Mouse (Mus musculus): Measurements from ENCODE around the gene Ube2z. TPM values are rescaled to one million over a fixed set of nuclear protein-coding genes. Genes with fewer than 3 reads are reported as not detected.
"Not testable (repeated sequence)": the region's sequence is repeated elsewhere in the genome, so short reads cannot be mapped to it uniquely, and the experiment has no call there.

Ube2z gene
- 10 to 100 TPM in 1 of 2 experiments, 1 to 10 TPM in 1; 7.9 to 10.0 TPM for polyA plus RNA-seq (2017; shearing (Covaris generic))

- ATAC-seq, result peak; percentile 91
These were observed at the start of gene Ube2z for GRCm38 (mm10) chr11:96065215-96065911. TSS of gene Ube2z (minus strand) at chr11:96065388.

- ATAC-seq, result no peak
These were observed 48.9 kb upstream of the Ube2z start for GRCm38 (mm10) chr11:96114077-96114476.

DNA sequence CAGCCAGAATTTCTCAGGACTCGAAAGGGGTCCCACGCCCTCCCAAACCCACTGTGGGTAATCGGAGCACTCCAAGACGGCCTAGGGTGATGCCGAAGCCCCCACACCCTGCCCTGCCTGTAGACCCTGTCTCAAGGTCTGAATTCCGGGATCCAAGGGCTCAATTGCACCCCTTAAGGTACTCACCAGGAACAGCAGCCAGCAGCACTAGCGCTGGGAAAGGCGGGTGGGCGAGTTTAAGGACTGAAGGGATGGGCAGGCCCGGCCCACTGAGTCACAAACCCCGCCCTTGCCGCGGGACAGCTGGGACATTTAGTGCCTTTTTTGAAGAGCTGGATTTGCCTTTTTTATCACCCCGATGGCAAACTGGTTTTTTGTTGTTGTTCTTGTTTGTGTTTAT is 46.6 kb upstream of the Ube2z start, which contains the start of gene Calcoco2:
TSS of gene Calcoco2 (minus strand) at position 214 of the 400 bp plus-strand sequence.
- ATAC-seq, result no peak

DNA sequence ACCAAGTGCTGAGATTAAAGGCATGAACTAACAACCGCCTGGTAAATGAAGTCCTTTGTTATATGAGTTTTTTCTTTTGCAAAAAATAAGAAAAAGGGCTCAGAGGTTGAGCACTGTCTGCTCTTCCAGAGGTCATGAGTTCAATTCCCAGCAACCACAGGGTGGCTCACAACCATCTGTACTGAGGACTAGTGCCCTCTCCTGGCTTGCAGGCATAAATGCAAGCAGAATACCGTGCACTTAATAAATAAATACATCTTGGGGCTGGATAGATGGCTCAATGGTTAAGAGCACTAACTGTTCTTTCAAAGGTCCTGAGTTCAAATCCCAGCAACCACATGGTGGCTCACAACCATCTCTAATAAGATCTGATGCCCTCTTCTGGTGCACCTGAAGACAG is 45.8 kb upstream of the Ube2z start:
- not testable (repeated sequence) for ATAC-seq

GRCm38 (mm10) chr11:96108376-96108775 is 43.2 kb upstream of the Ube2z start:
- no peak for ATAC-seq

- ATAC-seq, result no peak
These were observed 28.2 kb upstream of the Ube2z start for GRCm38 (mm10) chr11:96093361-96093760.

DNA sequence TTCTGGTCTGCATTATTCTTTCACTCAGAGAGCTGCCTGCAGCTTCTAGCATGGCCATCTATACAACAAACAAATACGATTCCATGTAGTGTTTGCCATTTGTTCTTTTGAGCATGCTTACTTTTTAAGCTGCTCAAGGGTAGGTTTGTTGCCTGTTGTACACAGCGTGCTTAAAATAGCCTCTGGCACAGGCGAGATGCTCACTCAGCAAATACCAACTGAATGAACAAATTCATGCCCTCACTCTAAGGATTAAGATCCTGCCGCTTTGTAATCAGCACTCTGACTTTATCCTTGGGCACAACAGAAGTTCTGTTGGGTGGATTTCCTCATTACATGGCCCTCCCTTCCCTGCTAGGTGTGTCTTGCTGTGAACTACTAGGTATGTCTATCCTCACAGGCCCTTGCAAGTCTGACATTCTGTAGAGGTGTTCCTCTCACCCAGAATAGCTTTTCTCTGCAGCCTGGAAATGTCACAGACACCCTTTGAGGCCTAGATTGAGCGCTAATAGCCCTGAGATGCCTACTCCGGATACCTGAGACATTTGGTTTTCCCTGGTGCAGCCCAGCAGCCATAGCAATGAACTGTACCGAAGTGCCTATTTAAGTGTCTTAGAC is 27.6 kb upstream of the Ube2z start:
- ATAC-seq, result no peak

- no peak for ATAC-seq
These were observed 25.9 kb upstream of the Ube2z start for GRCm38 (mm10) chr11:96091073-96091472.

DNA sequence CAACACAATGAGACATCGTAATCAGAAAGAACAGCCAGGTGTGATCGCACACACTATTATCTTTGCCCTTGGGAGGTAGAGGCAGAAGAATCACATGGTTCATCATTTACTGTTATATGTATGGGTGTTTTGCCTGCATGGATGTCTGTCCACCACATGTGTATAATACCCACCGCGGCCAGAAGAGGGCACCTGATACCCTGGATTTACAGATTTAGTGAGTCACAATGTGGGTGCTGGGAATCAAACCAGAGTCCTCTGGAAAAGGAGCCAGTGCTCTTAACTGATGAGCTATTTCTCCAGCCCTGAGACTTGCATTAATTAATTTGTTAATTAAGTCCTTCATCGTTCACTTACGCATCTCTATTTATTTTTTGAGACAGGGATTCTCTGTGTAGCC is 22.8 kb upstream of the Ube2z start:
- no peak for ATAC-seq

GRCm38 (mm10) chr11:96082682-96083081 is 17.5 kb upstream of the Ube2z start:
- ATAC-seq, result no peak

DNA sequence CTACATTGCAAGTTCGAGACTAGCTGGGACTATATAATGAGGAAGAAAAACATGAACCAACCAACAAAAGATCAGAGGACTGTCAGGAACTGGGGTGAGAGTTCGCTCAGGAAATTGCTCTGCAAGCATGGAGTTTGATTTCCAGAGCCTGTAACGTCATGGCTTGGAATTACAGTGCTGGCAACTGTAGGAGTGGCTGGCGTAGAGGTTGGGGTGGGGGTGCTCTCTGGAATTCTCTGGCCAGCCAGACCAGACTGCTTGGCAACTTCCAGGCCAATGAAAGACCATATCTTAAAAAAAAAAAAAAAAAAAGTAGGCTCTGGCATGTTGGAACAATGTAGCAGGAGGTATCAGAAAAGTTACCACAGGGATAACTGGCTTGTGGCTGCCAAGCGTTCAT is 15.5 kb upstream of the Ube2z start:
- no peak for ATAC-seq

DNA sequence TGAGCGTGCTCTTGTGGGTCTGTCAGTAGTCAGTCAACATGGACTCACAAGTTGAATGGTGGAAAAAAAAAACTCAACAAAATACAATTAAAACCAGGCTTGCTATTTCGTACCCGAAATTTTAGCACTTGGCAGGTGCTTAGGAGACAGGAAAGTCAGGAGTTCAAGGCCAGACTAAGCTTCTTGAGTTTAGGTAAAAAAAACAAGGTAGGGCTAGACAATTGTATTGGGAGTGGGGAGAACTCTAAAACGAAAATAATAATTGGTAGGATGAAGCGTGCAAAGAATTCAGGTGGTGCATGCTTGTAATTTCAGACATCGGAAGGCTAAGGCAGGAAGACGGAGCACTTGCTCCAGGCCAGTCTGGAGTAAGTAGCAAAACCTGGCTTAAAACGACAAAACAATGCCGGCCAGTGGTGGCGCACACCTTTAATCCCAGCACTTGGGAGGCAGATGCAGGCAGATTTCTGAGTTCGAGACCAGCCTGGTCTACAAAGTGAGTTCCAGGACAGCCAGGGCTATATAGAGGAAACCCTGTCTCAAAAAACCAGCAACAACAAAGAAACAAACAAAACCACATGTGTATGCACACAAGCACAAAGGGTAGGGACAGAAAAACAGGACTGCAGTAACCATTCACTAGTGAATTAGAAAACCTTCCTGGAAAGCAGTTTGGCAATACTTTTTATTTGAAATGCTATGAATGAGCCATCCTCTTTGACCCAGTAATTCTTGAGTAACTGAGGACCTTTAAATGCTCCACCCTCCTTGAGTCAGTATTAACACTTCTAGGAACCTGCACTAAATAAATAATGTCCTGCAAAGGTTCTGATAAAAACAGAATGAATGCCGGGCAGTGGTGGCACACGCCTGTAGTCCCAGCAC is 11.3 kb upstream of the Ube2z start:
- ATAC-seq, result no peak

- peak; percentile 91 for ATAC-seq
These were observed 10.5 kb upstream of the Ube2z start, which contains the start of gene Atp5g1 for GRCm38 (mm10) chr11:96075509-96076220. TSS of gene Atp5g1 (minus strand) at chr11:96075670.

DNA sequence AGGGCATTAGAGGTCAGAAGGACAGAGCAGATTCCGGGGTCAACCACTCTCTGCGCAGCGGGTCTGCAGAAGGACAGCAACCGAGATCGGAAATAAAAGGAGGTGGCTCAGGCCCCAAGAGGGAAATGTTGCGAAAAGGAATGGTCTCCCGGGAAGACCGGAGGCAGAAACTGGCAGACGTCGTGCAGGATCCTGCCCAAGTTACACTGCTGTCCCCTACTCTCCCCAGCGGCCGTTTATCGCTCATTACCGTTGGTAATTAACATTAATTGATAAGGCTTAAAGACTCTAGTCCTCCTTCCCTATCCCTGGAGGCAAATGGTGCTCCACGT is 10.0 kb upstream of the Ube2z start:
- ATAC-seq, result no peak

- ATAC-seq, result no peak
These were observed 9.4 kb upstream of the Ube2z start for GRCm38 (mm10) chr11:96074351-96075176.

DNA sequence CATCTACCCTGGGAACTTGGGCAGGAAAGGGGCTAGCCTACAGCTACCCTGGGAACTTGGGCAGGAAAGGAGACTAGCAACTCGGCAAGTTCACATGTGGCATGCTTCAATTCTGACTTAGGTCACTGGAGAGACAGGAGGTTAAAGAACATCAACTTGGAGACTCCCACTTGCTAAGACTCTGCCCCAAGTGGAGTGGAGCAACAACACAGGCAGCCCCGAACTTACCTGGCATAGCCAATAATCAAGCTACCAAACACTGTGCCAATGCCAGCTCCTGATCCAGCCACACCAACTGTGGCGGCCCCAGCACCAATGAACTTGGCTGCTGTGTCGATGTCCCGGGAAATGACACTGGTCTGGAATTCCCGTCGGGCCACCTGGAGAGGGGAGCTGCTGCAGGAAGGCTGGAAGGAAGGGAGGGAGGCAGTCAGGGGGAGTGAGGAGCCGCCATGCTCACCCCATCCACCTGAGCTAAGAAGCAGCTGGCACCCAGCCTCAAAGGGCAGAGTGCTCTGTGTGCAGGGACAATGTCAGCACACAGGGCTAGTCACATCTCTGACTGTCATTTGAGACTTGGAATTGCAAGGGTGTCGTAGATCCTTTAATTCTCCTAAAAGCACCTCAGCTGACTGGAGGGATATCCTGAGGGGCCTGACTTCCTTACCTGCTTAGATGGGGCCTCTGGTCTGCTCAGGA is 8.3 kb upstream of the Ube2z start:
- no peak for ATAC-seq

- no peak for ATAC-seq
These were observed 5.8 kb upstream of the Ube2z start for GRCm38 (mm10) chr11:96071013-96071412.

GRCm38 (mm10) chr11:96070353-96070752 is 5.2 kb upstream of the Ube2z start:
- no peak for ATAC-seq

- no peak for ATAC-seq
These were observed 3.0 kb upstream of the Ube2z start for GRCm38 (mm10) chr11:96068231-96068630.

DNA sequence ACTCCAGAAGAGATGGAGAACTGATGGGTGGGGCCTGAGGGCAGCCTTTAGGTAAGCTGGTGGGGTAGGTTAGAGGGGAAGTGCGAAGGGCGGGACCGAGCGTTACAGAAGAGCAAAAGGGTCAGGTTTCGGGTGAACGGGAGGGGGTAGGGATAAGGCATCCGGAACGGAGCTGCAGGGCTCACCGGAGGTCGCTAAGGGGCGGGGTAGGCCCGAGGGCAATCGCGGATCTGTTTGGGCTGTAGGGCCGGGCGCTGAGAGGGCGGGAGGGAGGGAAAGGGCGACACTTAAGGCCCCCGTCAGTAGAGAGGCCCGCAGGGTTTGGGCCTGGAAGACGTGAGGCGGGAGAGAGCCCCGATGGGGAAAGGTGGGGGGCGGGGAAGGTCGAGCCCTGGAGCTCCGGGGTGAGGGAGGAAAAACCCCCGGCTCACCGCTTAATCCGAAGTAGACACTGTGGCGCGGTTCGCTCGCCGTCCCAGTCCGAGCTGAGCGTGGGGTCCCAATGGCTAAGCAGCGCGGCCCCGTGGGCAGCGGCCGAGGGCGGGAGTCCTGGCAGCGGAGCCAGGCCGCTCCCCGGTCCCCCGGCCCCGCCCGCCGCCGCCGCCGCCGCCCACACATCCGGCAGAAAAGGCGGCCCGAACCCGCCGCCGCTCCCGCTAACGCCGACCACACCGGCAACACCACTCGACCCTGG is 520 bp downstream of the Ube2z start:
- peak; percentile 56 for ATAC-seq

All from CD4-positive, CD25-positive, alpha-beta regulatory T cell, adult 4 months (primary cell).